Mouse (Mus musculus) neural tube, embryonic 14.5 days (tissue): Measurements from ENCODE around the gene Myof. TPM values are rescaled to one million over a fixed set of nuclear protein-coding genes. Genes with fewer than 3 reads are reported as not detected.

Experiments used
- ATAC-seq: fragments of 200-750 bp; cut with Nextera tagmentation; 2 replicates; pipeline ENCODE4 v1.8.0; 2017; ENCODE audit warnings: low read depth, mild to moderate bottlenecking, moderate TSS enrichment, moderate library complexity
- H3K27ac ChIP-seq: fragments of 300-500 bp; sonication (generic); 2 replicates; pipeline ENCODE4 v1.5.1; 2014; ENCODE audit warnings: low read depth, mild to moderate bottlenecking, control low read depth, low read length, moderate library complexity, mixed read lengths
- H3K27me3 ChIP-seq: fragments of 300-500 bp; sonication (generic); 2 replicates; pipeline ENCODE4 v1.6.1; 2014; ENCODE audit warnings: low read length; ENCODE audit not compliant: control insufficient read depth, insufficient read depth
- H3K36me3 ChIP-seq: fragments of 300-500 bp; sonication (generic); 2 replicates; pipeline ENCODE4 v1.6.1; 2014; ENCODE audit warnings: low read length, mixed read lengths; ENCODE audit not compliant: control insufficient read depth, insufficient read depth
- H3K4me1 ChIP-seq: fragments of 300-500 bp; sonication (generic); 2 replicates; pipeline ENCODE4 v1.6.1; 2014; ENCODE audit warnings: low read length; ENCODE audit not compliant: control insufficient read depth, insufficient read depth
- H3K4me2 ChIP-seq: fragments of 300-500 bp; sonication (generic); 2 replicates; pipeline ENCODE4 v1.6.1; 2014; ENCODE audit warnings: mild to moderate bottlenecking, low read depth, low read length, control low read depth
- H3K4me3 ChIP-seq: fragments of 300-500 bp; sonication (generic); 2 replicates; pipeline ENCODE4 v1.5.1; 2014; ENCODE audit warnings: low read depth, low read length, control low read depth, mixed read lengths
- H3K9ac ChIP-seq: fragments of 300-500 bp; sonication (generic); replicated peaks from 2 replicates; pipeline ENCODE4 v1.6.1; 2014; ENCODE audit warnings: low read depth, mild to moderate bottlenecking, control low read depth, low read length, mixed read lengths
- H3K9me3 ChIP-seq: fragments of 300-500 bp; sonication (generic); 2 replicates; pipeline ENCODE4 v1.6.1; 2016; ENCODE audit warnings: low read length; ENCODE audit not compliant: control insufficient read depth
- WGBS: fragments of 180-500 bp; shearing (Covaris S2); extraction: QIAGEN DNeasy Blood & Tissue Kit; methylation state at CpG from one replicate; pipeline ENCODE4 v1.1.7; 2014; 5-methylcytosine and 5-hydroxymethylcytosine counted together
- polyA plus RNA-seq: library from polyadenylated mRNA; unstranded; fragments of >200 nt; fragmentation: Nextera tagmentation; extraction: Ambion mirVana; gene quantifications from 2 replicates; pipeline ENCODE4 v1.2.1, GENCODE M21; 2014

Gene Myof
- polyA plus RNA-seq, 1 experiment from 2014 or later = 0.74 TPM

DNA sequence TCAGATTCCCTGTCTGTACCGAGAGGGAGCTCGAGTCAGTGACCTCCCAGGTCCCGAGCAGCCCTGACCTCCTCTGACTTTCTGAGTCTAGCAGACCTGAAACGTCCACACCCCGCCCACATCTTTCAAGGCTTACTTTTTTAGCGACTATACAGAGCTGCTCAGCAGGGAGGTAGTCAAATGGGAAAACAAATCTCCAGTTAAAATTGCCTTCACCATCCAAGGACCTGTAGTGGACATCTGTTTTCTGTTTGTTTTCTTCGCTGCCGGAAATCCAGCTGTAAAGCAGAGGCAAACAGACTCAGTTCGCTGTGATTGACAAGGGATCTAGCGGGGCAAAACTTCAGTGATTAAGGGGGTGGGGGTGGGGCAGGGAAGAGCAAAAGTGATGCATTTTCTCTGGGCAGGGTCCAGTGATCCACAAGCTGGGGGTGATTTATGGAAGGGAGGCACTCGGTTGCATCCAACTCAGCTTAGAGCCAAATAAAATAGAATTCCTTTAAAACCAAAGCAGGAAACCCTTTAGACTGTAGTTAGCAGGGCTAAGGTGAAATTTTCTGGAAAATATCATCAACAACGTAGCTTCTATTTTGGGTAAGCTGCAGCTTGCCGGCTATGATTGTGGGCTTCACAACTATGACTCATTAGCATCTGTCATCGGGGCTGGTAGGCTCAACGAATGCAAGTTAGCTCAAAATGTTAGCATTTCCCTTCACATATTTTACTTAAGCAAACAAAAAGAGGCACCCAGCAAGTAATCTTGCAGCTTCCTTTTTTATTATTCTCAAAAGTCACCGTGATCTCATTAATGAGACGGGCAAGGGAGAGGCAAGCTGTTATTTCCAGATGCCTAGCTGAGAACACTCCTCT, 135.7 kb downstream of the Myof start:
- Histone ChIP-seq H3K4me3 (no peak overlapping the region), H3K4me1 (no peaks in the 10 kb centered on the region), H3K4me2 (no peak overlapping the region), H3K9me3 (no peaks in the 10 kb centered on the region), H3K9ac (no peak overlapping the region), H3K27me3 (no peaks in the 10 kb centered on the region), H3K27ac (no peak overlapping the region), H3K36me3 (no peaks in the 10 kb centered on the region)
- no peak for ATAC-seq
- 47% methylated on average over 17 of the region's 17 CpGs for WGBS

DNA sequence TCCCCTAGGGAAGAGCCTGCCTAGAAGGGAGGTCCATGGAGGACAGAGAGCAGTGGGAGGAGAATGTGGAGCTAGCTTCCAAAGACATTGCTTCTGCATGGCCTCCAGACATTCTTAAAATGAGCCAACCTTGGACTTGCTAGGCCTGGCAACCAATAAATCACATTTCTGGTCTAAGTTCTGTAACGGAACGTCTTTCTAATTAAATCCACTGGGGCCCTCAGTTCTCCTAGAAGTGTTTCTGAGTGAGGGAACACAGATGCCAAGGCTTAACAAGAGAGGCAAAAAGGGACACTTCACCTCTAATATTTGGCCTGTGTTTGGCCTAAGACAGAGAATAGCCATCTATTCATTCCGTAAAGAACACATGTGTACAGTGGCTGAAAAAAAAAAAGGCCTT, 136.5 kb downstream of the Myof start:
- no peak overlapping the region for H3K9ac ChIP-seq
- no peak overlapping the region for H3K4me2 ChIP-seq
- H3K9me3 ChIP-seq = no peaks in the 10 kb centered on the region
- no peak overlapping the region for H3K27ac ChIP-seq
- no peak for ATAC-seq
- H3K27me3 ChIP-seq = no peaks in the 10 kb centered on the region
- no peaks in the 10 kb centered on the region for H3K4me1 ChIP-seq
- H3K4me3 ChIP-seq = no peak overlapping the region
- H3K36me3 ChIP-seq = no peaks in the 10 kb centered on the region
- 49% methylated on average over 3 of the region's 3 CpGs for WGBS

DNA sequence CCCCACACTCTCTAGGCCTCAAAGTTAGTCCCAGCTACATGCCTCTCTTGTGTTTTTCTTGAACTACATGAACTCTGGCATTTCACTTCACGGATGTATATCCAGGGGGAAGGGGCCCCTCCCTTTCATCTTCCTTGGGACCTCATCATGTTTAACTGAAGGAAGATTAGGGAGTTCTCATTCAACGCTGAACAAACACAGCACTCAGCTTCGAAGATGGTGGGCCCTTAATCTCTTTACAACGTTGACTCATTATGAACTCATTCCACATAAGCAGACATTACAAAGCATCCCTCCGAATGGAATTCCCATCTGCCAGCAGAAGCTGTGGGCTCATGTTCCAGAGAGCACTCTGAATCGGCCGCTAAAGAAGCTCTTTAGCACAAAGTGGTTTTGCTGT, 147.3 kb downstream of the Myof start:
- Histone ChIP-seq H3K4me2 (no peak overlapping the region), H3K9ac (no peak overlapping the region), H3K4me1 (no peaks in the 10 kb centered on the region), H3K27ac (no peak overlapping the region), H3K36me3 (no peaks in the 10 kb centered on the region), H3K4me3 (no peak overlapping the region), H3K27me3 (no peaks in the 10 kb centered on the region), H3K9me3 (no peaks in the 10 kb centered on the region)
- ATAC-seq = no peak
- WGBS = 50% methylated on average over 7 of the region's 7 CpGs

DNA sequence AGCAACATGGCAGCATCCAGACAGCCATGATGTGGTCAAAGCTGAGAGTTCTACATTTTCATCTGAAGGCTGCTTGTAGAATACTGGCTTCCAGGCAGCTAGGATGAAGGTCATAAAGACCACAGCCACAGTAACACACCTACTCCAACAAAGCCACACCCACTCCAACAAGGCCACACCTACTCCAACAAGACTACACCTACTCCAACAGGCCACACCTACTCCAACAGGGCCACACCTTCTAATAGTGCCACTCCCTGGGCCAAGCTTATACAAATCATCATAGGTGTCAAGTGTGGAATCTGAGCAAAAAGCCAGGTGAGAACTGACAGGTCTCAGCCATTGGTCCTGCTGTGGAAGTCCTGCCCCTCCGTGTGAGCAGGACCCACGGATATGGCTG, 152.4 kb downstream of the Myof start:
- 80% methylated on average over 2 of the region's 2 CpGs for WGBS
- Histone ChIP-seq H3K4me1 (no peaks in the 10 kb centered on the region), H3K9me3 (no peaks in the 10 kb centered on the region), H3K27me3 (no peaks in the 10 kb centered on the region), H3K36me3 (no peaks in the 10 kb centered on the region), H3K4me2 (no peak overlapping the region), H3K9ac (no peak overlapping the region), H3K4me3 (no peak overlapping the region), H3K27ac (no peak overlapping the region)
- ATAC-seq = no peak

DNA sequence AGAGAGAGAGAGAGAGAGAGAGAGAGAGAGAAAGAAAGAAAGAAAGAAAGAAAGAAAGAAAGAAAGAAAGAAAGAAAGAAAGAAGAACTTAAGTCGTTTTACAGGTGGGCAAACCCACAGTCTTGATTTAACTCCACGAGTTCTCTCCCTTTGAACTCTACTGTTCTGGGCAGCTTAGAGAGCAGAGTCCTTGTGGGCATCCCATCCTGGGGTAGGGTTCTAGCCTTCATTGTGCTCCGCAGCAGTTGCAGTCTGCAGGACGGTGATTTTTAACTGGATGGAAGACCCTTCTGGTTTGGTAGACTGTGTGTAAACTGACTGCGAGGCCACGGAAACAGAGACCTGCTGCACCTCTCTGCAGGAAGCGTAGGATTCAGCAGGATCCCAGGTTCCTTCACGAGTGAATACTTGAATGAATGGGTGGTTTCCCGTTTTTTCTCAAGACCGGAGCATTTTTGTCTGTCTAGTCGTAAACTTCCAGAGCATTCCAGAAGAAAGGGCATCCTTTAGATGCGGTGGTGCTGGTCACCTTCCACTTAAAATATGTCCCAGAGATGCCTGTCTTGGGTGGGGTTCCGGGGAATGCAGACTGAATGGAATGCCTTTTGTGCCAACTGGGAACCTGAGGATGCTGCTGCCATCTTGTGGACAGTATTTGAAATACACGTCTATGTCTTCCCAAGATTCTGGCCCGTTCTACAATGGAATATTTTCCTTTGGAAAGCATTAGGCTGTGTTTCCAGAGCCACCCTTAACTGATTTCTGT, 156.8 kb downstream of the Myof start:
- peak overlapping the region; percentile 52 for H3K4me2 ChIP-seq
- H3K4me1 ChIP-seq = no peaks in the 10 kb centered on the region

DNA sequence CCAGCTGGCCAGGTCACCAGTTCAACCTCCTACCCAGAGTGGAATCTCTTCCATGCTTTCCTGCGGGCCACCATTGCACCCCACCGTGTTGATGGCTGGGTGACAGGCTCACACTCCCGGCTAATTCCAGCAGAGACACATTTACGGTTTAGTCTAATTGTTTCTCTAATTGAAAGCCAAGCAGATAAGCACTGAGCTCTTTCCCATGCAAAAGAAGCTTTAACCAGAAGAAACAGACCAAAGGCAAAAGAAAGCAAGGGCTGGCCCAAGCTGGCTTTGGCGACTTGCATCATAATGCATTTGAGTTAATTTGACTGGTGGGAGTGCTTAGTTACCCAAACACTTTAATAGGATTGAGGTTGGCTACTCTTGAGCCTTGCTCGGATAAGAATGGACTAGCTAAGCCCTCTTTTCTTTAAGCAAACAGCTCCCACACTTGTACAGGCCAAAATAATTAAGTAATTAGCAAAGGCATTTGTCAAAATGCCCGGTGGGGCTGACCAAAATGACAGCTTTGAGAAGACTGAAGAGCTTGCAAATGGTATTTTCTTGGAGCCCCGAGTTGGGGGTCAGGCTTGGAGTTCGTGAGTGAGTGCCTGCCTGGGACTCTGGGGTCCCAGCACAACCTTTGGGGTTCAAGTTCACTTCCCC, 161.8 kb downstream of the Myof start:
- H3K9me3 ChIP-seq = no peaks in the 10 kb centered on the region
- H3K4me1 ChIP-seq = peaks cover 4% of the 10 kb centered on the region; the same call in 1 of the 2 replicates
- 7% methylated on average over 9 of the region's 9 CpGs for WGBS
- H3K4me2 ChIP-seq = no peak overlapping the region
- no peak for ATAC-seq
- H3K4me3 ChIP-seq = no peak overlapping the region
- H3K27ac ChIP-seq = no peak overlapping the region
- H3K27me3 ChIP-seq = peaks cover 18% of the 10 kb centered on the region; the same call in 1 of the 2 replicates
- H3K36me3 ChIP-seq = no peaks in the 10 kb centered on the region
- no peak overlapping the region for H3K9ac ChIP-seq

More for the DNA sequence above, 156.8 kb downstream of the Myof start:
- 13% methylated on average over 15 of the region's 15 CpGs for WGBS
- Histone ChIP-seq H3K9me3 (no peaks in the 10 kb centered on the region), H3K9ac (peak overlapping the region; percentile 39; the same call in 1 of the 2 replicates), H3K36me3 (no peaks in the 10 kb centered on the region), H3K27me3 (no peaks in the 10 kb centered on the region; the same call in 1 of the 2 replicates), H3K4me3 (peak overlapping the region; percentile 24), H3K27ac (no peak overlapping the region)
- ATAC-seq = peak; percentile 78

DNA sequence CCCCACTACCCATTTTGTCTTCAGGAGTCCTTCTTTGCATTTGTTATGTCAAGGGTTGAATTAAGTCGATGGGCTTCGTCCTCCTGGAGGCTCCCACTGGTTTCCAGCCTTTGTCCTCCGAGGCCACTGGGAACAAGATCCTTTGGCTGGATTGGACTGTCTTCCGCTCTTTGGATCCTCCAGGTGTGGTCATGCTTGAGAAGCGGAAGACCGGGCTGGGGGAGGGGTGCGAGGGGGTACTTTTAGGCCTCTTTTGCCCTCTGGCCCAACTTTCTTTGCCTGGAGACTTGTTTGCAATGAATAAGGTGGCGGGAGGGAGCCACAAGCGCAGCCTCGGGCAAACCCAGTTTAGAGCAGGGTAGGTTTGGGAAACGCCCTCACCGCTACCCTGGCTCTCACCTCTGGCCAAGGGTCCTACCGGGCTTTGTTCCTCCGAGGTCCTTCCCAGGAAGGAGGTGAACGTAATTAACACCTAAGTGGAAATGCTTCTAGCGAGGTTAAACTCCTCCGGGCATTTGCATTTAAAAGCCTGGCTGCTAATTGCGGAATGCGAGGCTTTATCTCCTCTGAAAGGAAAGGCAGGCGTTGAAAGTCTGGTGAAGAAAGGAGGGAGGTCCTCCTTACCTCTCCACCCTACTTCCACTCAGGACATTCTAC, 165.7 kb downstream of the Myof start:
- 3% methylated on average over 20 of the region's 20 CpGs for WGBS
- Histone ChIP-seq H3K9ac (no peak overlapping the region), H3K4me2 (peak overlapping the region; percentile 21; the same call in 1 of the 2 replicates), H3K4me3 (no peak overlapping the region), H3K9me3 (no peaks in the 10 kb centered on the region), H3K4me1 (peaks cover 4% of the 10 kb centered on the region; the same call in 1 of the 2 replicates), H3K36me3 (no peaks in the 10 kb centered on the region), H3K27me3 (peaks cover 18% of the 10 kb centered on the region; the same call in 1 of the 2 replicates), H3K27ac (no peak overlapping the region)
- no peak for ATAC-seq

DNA sequence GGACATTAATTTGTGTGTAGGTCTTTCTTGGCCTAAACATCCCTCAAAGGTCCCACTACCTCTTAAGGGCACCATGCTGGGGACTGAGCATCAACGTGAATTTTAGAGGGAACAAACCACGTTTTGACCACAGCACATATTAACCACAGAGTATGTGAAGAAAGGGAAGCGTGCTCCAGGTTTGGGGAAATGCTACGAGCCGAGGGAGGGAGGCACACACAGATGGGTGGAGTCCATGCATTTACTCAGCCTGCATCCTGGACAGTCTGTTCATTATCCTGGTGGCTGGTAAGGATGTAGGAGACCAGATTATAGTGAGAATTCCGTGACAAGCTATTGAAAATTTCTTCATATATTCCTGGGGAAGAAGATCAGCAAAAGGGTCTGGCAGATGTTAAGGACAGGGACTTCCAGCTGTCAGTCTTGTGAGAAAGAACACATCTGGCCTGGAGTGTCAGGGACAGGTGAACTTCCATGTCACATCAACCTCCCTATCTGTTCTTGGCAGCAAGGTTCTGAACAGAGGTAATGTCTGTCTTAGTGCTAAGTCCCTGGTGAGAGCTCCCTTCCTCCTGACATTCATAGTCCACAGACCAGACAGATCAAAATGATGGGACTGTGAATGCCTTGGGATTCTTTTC, 166.7 kb downstream of the Myof start:
- Histone ChIP-seq H3K4me2 (no peak overlapping the region), H3K9ac (no peak overlapping the region), H3K9me3 (no peaks in the 10 kb centered on the region), H3K36me3 (no peaks in the 10 kb centered on the region), H3K4me3 (no peak overlapping the region), H3K27me3 (peaks cover 18% of the 10 kb centered on the region; the same call in 1 of the 2 replicates), H3K27ac (no peak overlapping the region), H3K4me1 (peaks cover 4% of the 10 kb centered on the region; the same call in 1 of the 2 replicates)
- ATAC-seq = no peak
- WGBS = 52% methylated on average over 6 of the region's 6 CpGs
